Mouse (Mus musculus) thymus, adult 2 months (tissue): ENCODE measurements at regions not wholly inside any gene's neighbourhood (a gene's known extent, or its start where the extent isn't known, plus 50 kb on each side); places are given as distances from the start of the nearest gene placed in this dataset.
"Not testable (repeated sequence)": the region's sequence is repeated elsewhere in the genome, so short reads cannot be mapped to it uniquely, and the experiment has no call there.

Source experiments
- CTCF ChIP-seq: fragments of 200-500 bp; IDR thresholded peaks from 2 replicates; pipeline ENCODE4 v1.5.1; 2012; ENCODE audit warnings: mild to moderate bottlenecking, control low read depth, low read length, moderate library complexity, borderline replicate concordance; ENCODE audit not compliant: control insufficient read depth, poor library complexity, insufficient read depth; ENCODE audit errors: extremely low read depth
- POLR2A ChIP-seq: fragments of 200-500 bp; IDR thresholded peaks from 2 replicates; pipeline ENCODE4 v1.6.1; 2012; ENCODE audit warnings: mild to moderate bottlenecking, low read length, control low read depth, moderate library complexity; ENCODE audit not compliant: control insufficient read depth, poor library complexity, insufficient read depth; ENCODE audit errors: extremely low read depth

GRCm38 (mm10) chr6:3133763-3134162 lies 265.6 kb downstream of the Samd9l start:
- not testable (repeated sequence) for TF ChIP-seq CTCF, POLR2A
